Mouse (Mus musculus) frontal cortex, postnatal 25 days (tissue): ENCODE measurements around the gene Snx1.

Experiments used
- DNase-seq, 2 experiments: peaks; one replicate each; pipeline ENCODE4 v3.0.0; 2022; ENCODE audit warnings: low spot score in 2 of 2

Snx1 gene

GRCm38 (mm10) chr9:66049931-66050601 is 76.3 kb downstream of the Snx1 start:
- DNase-seq = no peak

GRCm38 (mm10) chr9:66043241-66043640 is 83.1 kb downstream of the Snx1 start:
- DNase-seq = no peak

- no peak for DNase-seq
These were observed 84.1 kb downstream of the Snx1 start for GRCm38 (mm10) chr9:66042331-66042730.

GRCm38 (mm10) chr9:66040801-66041200 is 85.6 kb downstream of the Snx1 start:
- DNase-seq = no peak

- peak; percentile 22 to 26 for DNase-seq
These were observed 87.1 kb downstream of the Snx1 start for GRCm38 (mm10) chr9:66039290-66039689.

GRCm38 (mm10) chr9:66038581-66038980 is 87.8 kb downstream of the Snx1 start:
- no peak for DNase-seq
